Mouse (Mus musculus) midbrain, embryonic 14.5 days (tissue): Measurements from ENCODE around the gene Fras1. TPM values are rescaled to one million over a fixed set of nuclear protein-coding genes. Genes with fewer than 3 reads are reported as not detected.

Experiments
- ATAC-seq: fragments of 200-750 bp; cut with Nextera tagmentation; 2 replicates; pipeline ENCODE4 v1.8.0; 2017; ENCODE audit warnings: moderate number of reproducible peaks, moderate library complexity; ENCODE audit not compliant: low FRiP score, low TSS enrichment
- DNase-seq: peaks from one replicate; pipeline ENCODE4 v3.0.0-alpha.2; 2015
- H3K27ac ChIP-seq: fragments of 300-500 bp; sonication (generic); replicated peaks from 2 replicates; pipeline ENCODE4 v1.5.1; 2014; ENCODE audit warnings: mild to moderate bottlenecking, low read depth, low read length, moderate library complexity
- H3K27me3 ChIP-seq: fragments of 300-500 bp; sonication (generic); 2 replicates; pipeline ENCODE4 v1.6.1; 2014; ENCODE audit warnings: low read length, control low read depth, mixed read lengths; ENCODE audit not compliant: control insufficient read depth, insufficient read depth
- H3K36me3 ChIP-seq: fragments of 300-500 bp; sonication (generic); 2 replicates; pipeline ENCODE4 v1.6.1; 2014; ENCODE audit warnings: low read length, control low read depth; ENCODE audit not compliant: control insufficient read depth, insufficient read depth
- H3K4me1 ChIP-seq: fragments of 300-500 bp; sonication (generic); 2 replicates; pipeline ENCODE4 v1.6.1; 2014; ENCODE audit warnings: mild to moderate bottlenecking, antibody characterized with exemption, low read length, control low read depth; ENCODE audit not compliant: control insufficient read depth, insufficient read depth
- H3K4me2 ChIP-seq: fragments of 300-500 bp; sonication (generic); 2 replicates; pipeline ENCODE4 v1.6.1; 2014; ENCODE audit warnings: mild to moderate bottlenecking, low read length, moderate library complexity
- H3K4me3 ChIP-seq: fragments of 300-500 bp; sonication (generic); replicated peaks from 2 replicates; pipeline ENCODE4 v1.5.1; 2014; ENCODE audit warnings: low read depth, low read length
- H3K9ac ChIP-seq: fragments of 300-500 bp; sonication (generic); replicated peaks from 2 replicates; pipeline ENCODE4 v1.6.1; 2014; ENCODE audit warnings: mild to moderate bottlenecking, low read length, moderate library complexity
- H3K9me3 ChIP-seq: fragments of 300-500 bp; sonication (generic); 2 replicates; pipeline ENCODE4 v1.6.1; 2016; ENCODE audit warnings: low read length, control low read depth, mixed read lengths; ENCODE audit not compliant: control insufficient read depth
- WGBS: fragments of 180-500 bp; shearing (Covaris S2); extraction: QIAGEN DNeasy Blood & Tissue Kit; methylation state at CpG from one replicate; pipeline ENCODE4 v1.1.7; 2014; 5-methylcytosine and 5-hydroxymethylcytosine counted together
- polyA plus RNA-seq: library from polyadenylated mRNA; unstranded; fragments of >200 nt; fragmentation: Nextera tagmentation; extraction: Ambion mirVana; gene quantifications from 2 replicates; pipeline ENCODE4 v1.2.1, GENCODE M21; 2014

The Fras1 gene
- polyA plus RNA-seq, 1 experiment from 2014 or later = 7.8 TPM

DNA sequence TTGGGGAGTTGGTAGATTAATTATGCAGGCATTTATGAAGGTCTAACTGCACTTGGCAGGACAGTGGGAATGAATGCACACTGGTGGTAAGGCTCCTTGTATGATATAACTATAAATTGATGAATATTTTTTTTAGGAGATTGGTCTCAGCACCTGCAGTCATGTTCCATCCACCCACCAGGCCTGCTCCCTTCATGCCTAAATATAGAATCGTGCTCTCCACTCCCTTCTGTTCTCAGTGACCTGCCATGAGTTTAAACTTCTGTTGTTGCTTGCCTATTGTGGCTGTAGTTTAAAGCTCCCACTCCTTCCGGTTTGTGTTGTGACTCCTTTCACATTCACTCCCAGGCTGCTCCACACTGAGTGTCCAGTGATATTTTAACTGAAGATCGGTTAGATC is 80.7 kb downstream of the Fras1 start:
- Histone ChIP-seq H3K4me1 (no peaks in the 10 kb centered on the region), H3K4me2 (no peak overlapping the region), H3K36me3 (no peaks in the 10 kb centered on the region), H3K27me3 (no peaks in the 10 kb centered on the region), H3K9me3 (no peaks in the 10 kb centered on the region), H3K9ac (no peak overlapping the region), H3K4me3 (no peak overlapping the region), H3K27ac (no peak overlapping the region)
- ATAC-seq (no peak), DNase-seq (no peak)
- 92% methylated on average over 3 of the region's 3 CpGs for WGBS

DNA sequence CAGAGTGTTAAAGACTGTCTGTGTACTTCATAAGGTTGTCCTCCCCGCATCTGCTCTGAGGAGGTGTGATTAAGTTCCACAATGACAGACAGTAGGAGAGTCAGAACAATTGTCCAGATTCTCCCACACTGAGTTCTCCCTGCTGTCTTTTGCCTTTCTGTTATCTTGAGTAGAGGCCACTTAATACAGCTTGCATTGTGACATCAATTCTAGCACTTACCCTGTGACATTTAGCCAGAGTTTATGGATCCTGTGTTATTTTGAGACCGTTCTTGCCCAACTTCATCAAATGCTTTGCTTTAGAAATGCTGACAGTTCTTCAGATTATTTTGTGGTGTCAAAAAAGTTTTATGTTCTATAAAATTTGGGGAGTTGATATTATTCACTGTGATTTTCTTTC is 81.5 kb downstream of the Fras1 start:
- no peak overlapping the region for H3K4me2 ChIP-seq
- WGBS = 90% methylated on average over 2 of the region's 2 CpGs
- no peaks in the 10 kb centered on the region for H3K4me1 ChIP-seq
- H3K4me3 ChIP-seq = no peak overlapping the region
- DNase-seq (no peak), ATAC-seq (no peak)
- H3K36me3 ChIP-seq = no peaks in the 10 kb centered on the region
- no peak overlapping the region for H3K9ac ChIP-seq
- no peaks in the 10 kb centered on the region for H3K27me3 ChIP-seq
- no peak overlapping the region for H3K27ac ChIP-seq
- H3K9me3 ChIP-seq = no peaks in the 10 kb centered on the region

DNA sequence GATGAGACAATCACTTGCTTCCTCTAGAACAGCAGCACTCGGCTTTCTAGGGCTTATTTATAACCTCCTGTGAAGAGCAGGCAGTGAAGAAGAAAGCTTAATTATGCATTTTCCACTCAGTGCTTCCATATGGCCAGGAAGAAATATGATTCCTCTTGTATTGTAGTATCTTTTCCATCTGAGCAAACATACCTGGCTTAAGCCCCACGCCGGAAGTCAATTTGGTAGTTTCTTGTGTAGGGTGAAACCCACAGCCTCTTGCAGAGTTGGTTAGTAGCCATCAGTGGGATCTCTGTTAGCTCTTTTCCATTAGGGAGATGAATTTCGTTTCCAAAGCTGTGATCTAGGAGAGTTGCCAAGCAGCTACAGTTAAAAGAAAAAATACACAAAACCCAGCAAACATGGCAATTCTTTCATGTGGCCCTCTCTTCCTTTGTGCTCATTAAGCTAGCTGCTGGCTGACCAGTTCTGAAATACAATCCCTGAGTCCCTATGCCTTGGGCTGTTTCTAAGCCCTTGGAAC is 83.7 kb downstream of the Fras1 start:
- no peak for ATAC-seq

DNA sequence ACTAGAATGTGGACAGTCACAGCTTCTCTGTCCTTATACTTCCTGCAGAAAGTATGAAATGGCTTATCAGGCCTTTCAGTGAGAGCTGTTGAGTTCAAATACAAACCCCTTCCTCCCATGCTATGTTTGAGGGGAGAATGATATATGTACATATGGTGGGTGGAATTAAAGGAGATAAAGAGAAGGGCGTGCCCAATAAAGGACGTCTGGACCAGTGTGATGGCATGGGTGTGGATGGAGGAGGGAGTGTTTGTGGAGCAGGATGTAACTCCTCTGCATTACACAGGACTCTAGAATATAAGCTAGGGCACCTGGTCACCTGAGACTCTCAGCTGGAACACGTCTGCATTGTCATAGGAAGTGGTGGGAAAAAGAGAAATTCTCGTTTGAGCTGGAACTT is 85.8 kb downstream of the Fras1 start:
- no peaks in the 10 kb centered on the region for H3K36me3 ChIP-seq
- no peaks in the 10 kb centered on the region for H3K27me3 ChIP-seq
- WGBS = 82% methylated on average over 4 of the region's 4 CpGs
- DNase-seq (no peak), ATAC-seq (no peak)
- H3K4me1 ChIP-seq = no peaks in the 10 kb centered on the region
- no peak overlapping the region for H3K27ac ChIP-seq
- no peak overlapping the region for H3K4me3 ChIP-seq
- no peaks in the 10 kb centered on the region for H3K9me3 ChIP-seq
- H3K4me2 ChIP-seq = no peak overlapping the region
- no peak overlapping the region for H3K9ac ChIP-seq

More for the DNA sequence above, 83.7 kb downstream of the Fras1 start:
- no peak overlapping the region for H3K4me3 ChIP-seq
- no peaks in the 10 kb centered on the region for H3K9me3 ChIP-seq
- DNase-seq = no peak
- H3K36me3 ChIP-seq = no peaks in the 10 kb centered on the region
- WGBS = 74% methylated on average over 4 of the region's 4 CpGs
- no peaks in the 10 kb centered on the region for H3K27me3 ChIP-seq
- H3K4me2 ChIP-seq = no peak overlapping the region
- no peaks in the 10 kb centered on the region for H3K4me1 ChIP-seq
- no peak overlapping the region for H3K27ac ChIP-seq
- no peak overlapping the region for H3K9ac ChIP-seq

DNA sequence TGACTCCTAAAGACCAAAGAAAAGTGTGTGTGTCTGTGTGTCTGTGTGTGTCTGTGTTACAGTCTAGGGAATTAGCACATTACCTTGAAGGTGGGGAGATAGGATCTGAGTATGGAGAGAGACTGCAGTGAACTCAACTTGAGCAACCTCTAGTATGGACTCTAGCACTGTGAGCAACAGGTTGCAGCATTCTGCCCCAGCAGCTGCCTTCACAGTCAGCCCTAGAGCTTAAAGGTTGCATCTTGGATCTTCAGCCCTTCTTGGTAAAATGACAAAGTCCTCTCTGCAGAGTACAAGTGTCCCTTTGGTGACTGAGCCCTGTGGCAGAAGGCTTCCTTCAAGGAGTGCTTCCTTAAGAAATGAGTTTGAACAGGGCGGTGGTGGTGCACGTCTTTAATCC is 88.4 kb downstream of the Fras1 start:
- ATAC-seq (no peak), DNase-seq (no peak)
- H3K36me3 ChIP-seq = no peaks in the 10 kb centered on the region
- no peaks in the 10 kb centered on the region for H3K9me3 ChIP-seq
- H3K9ac ChIP-seq = no peak overlapping the region
- no peak overlapping the region for H3K4me2 ChIP-seq
- H3K27ac ChIP-seq = no peak overlapping the region
- no peaks in the 10 kb centered on the region for H3K27me3 ChIP-seq
- no peaks in the 10 kb centered on the region for H3K4me1 ChIP-seq
- 100% methylated on average over 2 of the region's 2 CpGs for WGBS
- H3K4me3 ChIP-seq = no peak overlapping the region

DNA sequence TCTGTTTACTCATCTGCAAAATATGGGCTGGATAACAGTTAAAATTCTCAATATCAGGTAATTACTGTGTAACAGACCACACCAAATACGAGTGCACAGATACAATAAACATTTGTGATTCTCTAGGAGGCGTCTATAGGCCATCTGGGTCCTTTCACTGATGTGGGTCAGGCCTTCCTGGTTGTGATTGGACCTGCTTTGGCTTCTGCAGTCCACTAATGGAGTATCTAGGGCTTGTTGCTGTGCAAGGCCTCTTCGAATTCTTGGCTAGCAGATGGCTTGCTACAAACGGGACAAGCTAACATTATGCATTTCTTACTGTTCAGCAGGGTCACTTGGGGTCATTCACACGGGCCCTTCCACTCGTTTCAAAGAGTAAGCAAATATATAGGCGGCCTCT is 92.7 kb downstream of the Fras1 start:
- WGBS = 69% methylated on average over 7 of the region's 7 CpGs
- Histone ChIP-seq H3K36me3 (no peaks in the 10 kb centered on the region), H3K4me2 (no peak overlapping the region), H3K27me3 (no peaks in the 10 kb centered on the region), H3K4me1 (no peaks in the 10 kb centered on the region), H3K4me3 (no peak overlapping the region), H3K9me3 (no peaks in the 10 kb centered on the region), H3K27ac (no peak overlapping the region), H3K9ac (no peak overlapping the region)
- no peak for ATAC-seq
- no peak for DNase-seq

DNA sequence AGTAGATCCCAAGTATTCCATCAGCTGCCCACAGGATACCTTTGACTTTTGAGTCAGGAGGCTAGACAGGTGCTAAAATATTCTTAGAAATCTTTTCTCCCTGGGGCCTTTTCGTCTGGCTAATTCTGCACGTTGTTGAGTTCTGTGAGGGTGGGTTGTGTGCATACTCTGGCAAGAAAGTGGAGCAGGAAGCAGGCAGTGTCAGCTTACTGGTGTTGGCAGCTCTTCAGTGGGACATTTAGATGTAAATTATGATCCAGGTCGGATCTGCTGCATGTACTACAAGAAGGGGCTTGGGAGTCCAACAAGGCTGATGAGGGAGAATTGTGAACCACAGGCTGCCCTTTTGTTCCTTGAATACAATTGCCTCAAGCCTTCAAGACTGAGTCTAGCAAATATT is 98.2 kb downstream of the Fras1 start:
- no peaks in the 10 kb centered on the region for H3K27me3 ChIP-seq
- no peak overlapping the region for H3K27ac ChIP-seq
- H3K4me1 ChIP-seq = no peaks in the 10 kb centered on the region
- H3K9me3 ChIP-seq = no peaks in the 10 kb centered on the region
- no peak overlapping the region for H3K9ac ChIP-seq
- H3K4me2 ChIP-seq = no peak overlapping the region
- 47% methylated on average over 3 of the region's 3 CpGs for WGBS
- H3K36me3 ChIP-seq = no peaks in the 10 kb centered on the region
- H3K4me3 ChIP-seq = no peak overlapping the region
- ATAC-seq (no peak), DNase-seq (no peak)

DNA sequence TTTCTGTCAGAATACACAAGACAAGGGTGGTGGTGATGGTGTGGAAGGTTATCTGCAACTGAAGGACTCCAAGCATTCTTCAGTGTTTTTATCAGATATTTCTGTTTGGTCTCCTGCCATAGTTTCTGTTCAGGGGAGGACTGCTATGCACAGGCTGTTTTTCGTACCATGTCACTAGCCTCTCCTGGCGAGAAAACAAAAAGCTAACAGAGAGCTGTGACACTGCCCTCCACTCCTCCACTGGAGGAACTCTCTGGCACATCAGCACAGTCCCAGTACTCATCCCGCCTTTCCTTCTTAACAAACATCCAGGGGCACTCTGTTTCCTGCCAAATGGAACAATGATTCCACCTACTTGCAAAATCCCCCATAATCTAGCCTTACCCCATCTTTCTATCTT is 101.7 kb downstream of the Fras1 start:
- no peak overlapping the region for H3K4me2 ChIP-seq
- ATAC-seq = no peak
- H3K4me3 ChIP-seq = no peak overlapping the region
- H3K27me3 ChIP-seq = no peaks in the 10 kb centered on the region
- 88% methylated on average over 3 of the region's 3 CpGs for WGBS
- no peak overlapping the region for H3K9ac ChIP-seq
- no peaks in the 10 kb centered on the region for H3K9me3 ChIP-seq
- DNase-seq = no peak
- no peak overlapping the region for H3K27ac ChIP-seq
- H3K4me1 ChIP-seq = no peaks in the 10 kb centered on the region
- H3K36me3 ChIP-seq = no peaks in the 10 kb centered on the region

DNA sequence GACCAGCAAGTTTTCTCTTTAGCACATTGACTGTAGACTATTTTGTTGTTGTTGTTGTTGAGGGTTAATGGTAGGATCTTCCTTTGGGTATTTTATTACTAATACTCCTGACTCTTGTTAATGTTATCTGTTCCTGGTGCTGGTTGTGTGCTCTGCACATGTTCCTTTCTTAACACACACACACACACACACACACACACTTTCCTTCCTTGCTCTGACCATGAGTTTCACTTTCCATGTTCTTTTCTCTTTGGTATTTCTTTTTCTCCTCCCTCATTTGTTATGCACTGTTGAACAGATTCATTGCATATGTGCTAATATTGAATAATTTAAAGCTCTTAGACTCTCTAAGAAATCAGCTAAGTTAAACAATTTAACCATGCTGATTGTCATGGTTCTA is 105.2 kb downstream of the Fras1 start:
- Histone ChIP-seq H3K27me3 (no peaks in the 10 kb centered on the region), H3K9ac (no peak overlapping the region), H3K4me3 (no peak overlapping the region), H3K4me2 (no peak overlapping the region), H3K4me1 (no peaks in the 10 kb centered on the region), H3K27ac (no peak overlapping the region), H3K9me3 (no peaks in the 10 kb centered on the region), H3K36me3 (no peaks in the 10 kb centered on the region)
- DNase-seq (no peak), ATAC-seq (no peak)
